Mouse (Mus musculus) MEL (cell line): Measurements from ENCODE around the gene Slc51b. TPM values are rescaled to one million over a fixed set of nuclear protein-coding genes. Genes with fewer than 3 reads are reported as not detected.

ENCODE experiments used
- DNase-seq: peaks from one replicate; pipeline ENCODE4 v3.0.0; 2011; ENCODE audit warnings: low read depth, low spot score
- H3K27ac ChIP-seq: 2 replicates; pipeline ENCODE4 v1.5.1; 2012; ENCODE audit warnings: low read depth, mild to moderate bottlenecking, control low read depth, low read length, moderate library complexity; ENCODE audit not compliant: control insufficient read depth
- H3K27me3 ChIP-seq, 2 experiments: fragments of 150-350 bp in 1 of 2; sonication (generic) in 1 of 2; 2 replicates each; pipeline ENCODE4 v1.6.1; 2012; ENCODE audit warnings: low read length in 2 of 2, mild to moderate bottlenecking in 2 of 2, improper control_type of control experiment in 1 of 2, moderate library complexity in 1 of 2; ENCODE audit not compliant: insufficient read depth in 2 of 2, control insufficient read depth in 1 of 2
- H3K36me3 ChIP-seq, 2 experiments: 2 replicates each; pipeline ENCODE4 v1.6.1; 2012 to 2014; ENCODE audit warnings: low read length in 2 of 2, improper control_type of control experiment in 1 of 2, inconsistent platforms in 1 of 2, mild to moderate bottlenecking in 1 of 2; ENCODE audit not compliant: insufficient read depth in 2 of 2, control insufficient read depth in 1 of 2
- H3K4me1 ChIP-seq, 2 experiments: fragments of 150-350 bp in 1 of 2; sonication (generic) in 1 of 2; 2 replicates each; pipeline ENCODE4 v1.6.1; 2012; ENCODE audit warnings: low read length in 2 of 2, improper control_type of control experiment in 1 of 2, mild to moderate bottlenecking in 1 of 2; ENCODE audit not compliant: insufficient read depth in 2 of 2, control insufficient read depth in 1 of 2
- H3K4me3 ChIP-seq, 2 experiments: fragments of 150-350 bp in 1 of 2; sonication (generic) in 1 of 2; 2 replicates each; pipeline ENCODE4 v1.5.1; 2012; ENCODE audit warnings: low read depth in 2 of 2, low read length in 2 of 2, mild to moderate bottlenecking in 2 of 2, moderate library complexity in 2 of 2, control low read depth in 1 of 2, improper control_type of control experiment in 1 of 2; ENCODE audit not compliant: control insufficient read depth in 1 of 2, insufficient read depth in 1 of 2
- H3K79me2 ChIP-seq: 2 replicates; pipeline ENCODE4 v1.6.1; 2012; ENCODE audit warnings: mild to moderate bottlenecking, low read length, moderate library complexity; ENCODE audit not compliant: control insufficient read depth, poor library complexity, insufficient read depth
- H3K9ac ChIP-seq: 2 replicates; pipeline ENCODE4 v1.6.1; 2012; ENCODE audit warnings: low read depth, mild to moderate bottlenecking, control low read depth, low read length, moderate library complexity; ENCODE audit not compliant: control insufficient read depth, poor library complexity, severe bottlenecking
- H3K9me3 ChIP-seq: fragments of 150-350 bp; sonication (generic); replicated peaks from 2 replicates; pipeline ENCODE4 v1.6.1; 2012; ENCODE audit warnings: mild to moderate bottlenecking, low read length, improper control_type of control experiment, moderate library complexity; ENCODE audit not compliant: insufficient read depth
- CTCF ChIP-seq, 3 experiments: IDR thresholded peaks in 2 of 3; conservative IDR thresholded peaks in 1 of 3; 2 replicates each; pipeline ENCODE4 v1.5.1; 2011 to 2012; ENCODE audit warnings: low read length in 3 of 3, low read depth in 2 of 3, mild to moderate bottlenecking in 2 of 3, improper control_type of control experiment in 1 of 3, inconsistent platforms in 1 of 3, mixed read lengths in 1 of 3, moderate library complexity in 1 of 3; ENCODE audit not compliant: control insufficient read depth in 1 of 3, insufficient read depth in 1 of 3, poor library complexity in 1 of 3, severe bottlenecking in 1 of 3
- E2F4 ChIP-seq: IDR thresholded peaks from 2 replicates; pipeline ENCODE4 v1.6.1; 2011; ENCODE audit warnings: low read depth, low read length, improper control_type of control experiment, borderline replicate concordance
- GABPA ChIP-seq: IDR thresholded peaks from 2 replicates; pipeline ENCODE4 v1.6.1; 2012; ENCODE audit warnings: low read depth, mild to moderate bottlenecking, inconsistent platforms, low read length, improper control_type of control experiment, moderate library complexity
- GATA1 ChIP-seq: IDR thresholded peaks from 2 replicates; pipeline ENCODE4 v1.6.1; 2011; ENCODE audit warnings: low read depth, low read length, improper control_type of control experiment
- HCFC1 ChIP-seq: IDR thresholded peaks from 2 replicates; pipeline ENCODE4 v1.6.1; 2012; ENCODE audit warnings: low read depth, mild to moderate bottlenecking, inconsistent platforms, low read length, improper control_type of control experiment, moderate library complexity
- MAFK ChIP-seq: IDR thresholded peaks from 2 replicates; pipeline ENCODE4 v1.6.1; 2011; ENCODE audit warnings: low read depth, mild to moderate bottlenecking, low read length, improper control_type of control experiment, borderline replicate concordance
- MAX ChIP-seq: IDR thresholded peaks from 2 replicates; pipeline ENCODE4 v1.6.1; 2011; ENCODE audit warnings: low read length, improper control_type of control experiment
- MAZ ChIP-seq: IDR thresholded peaks from 2 replicates; pipeline ENCODE4 v1.6.1; 2012; ENCODE audit warnings: low read depth, mild to moderate bottlenecking, inconsistent platforms, low read length, improper control_type of control experiment
- MEF2A ChIP-seq: IDR thresholded peaks from 2 replicates; pipeline ENCODE4 v1.6.1; 2014; ENCODE audit warnings: low read depth, mild to moderate bottlenecking, inconsistent platforms, low read length, improper control_type of control experiment; ENCODE audit not compliant: poor library complexity, insufficient replicate concordance, severe bottlenecking; ENCODE audit errors: extremely low read depth
- MYB ChIP-seq: IDR thresholded peaks from 2 replicates; pipeline ENCODE4 v1.6.1; 2011; ENCODE audit warnings: mild to moderate bottlenecking, low read depth, low read length, improper control_type of control experiment
- POLR2AphosphoS5 ChIP-seq: IDR thresholded peaks from 2 replicates; pipeline ENCODE4 v1.6.1; 2012; ENCODE audit warnings: low read depth, borderline replicate concordance, mild to moderate bottlenecking, inconsistent platforms, low read length, moderate library complexity, mixed read lengths
- RAD21 ChIP-seq: IDR thresholded peaks from 2 replicates; pipeline ENCODE4 v1.6.1; 2011; ENCODE audit warnings: mild to moderate bottlenecking, low read depth, low read length, improper control_type of control experiment
- RCOR1 ChIP-seq: IDR thresholded peaks from 2 replicates; pipeline ENCODE4 v1.6.1; 2012; ENCODE audit warnings: low read depth, mild to moderate bottlenecking, inconsistent platforms, low read length, improper control_type of control experiment
- SIN3A ChIP-seq: IDR thresholded peaks from 2 replicates; pipeline ENCODE4 v1.6.1; 2012; ENCODE audit warnings: low read length, improper control_type of control experiment, inconsistent platforms
- TBP ChIP-seq: IDR thresholded peaks from 2 replicates; pipeline ENCODE4 v1.8.0; 2011; ENCODE audit warnings: low read depth, low read length, improper control_type of control experiment
- TCF12 ChIP-seq: IDR thresholded peaks from 2 replicates; pipeline ENCODE4 v1.6.1; 2014; ENCODE audit warnings: low read depth, mild to moderate bottlenecking, inconsistent platforms, low read length, improper control_type of control experiment, moderate library complexity
- UBTF ChIP-seq: IDR thresholded peaks from 2 replicates; pipeline ENCODE4 v1.6.1; 2012; ENCODE audit warnings: low read depth, mild to moderate bottlenecking, inconsistent platforms, low read length, improper control_type of control experiment, moderate library complexity, borderline replicate concordance; ENCODE audit not compliant: insufficient read depth
- USF1 ChIP-seq: IDR thresholded peaks from 2 replicates; pipeline ENCODE4 v1.6.1; 2014; ENCODE audit warnings: low read depth, mild to moderate bottlenecking, inconsistent platforms, low read length, improper control_type of control experiment, moderate library complexity
- USF2 ChIP-seq, 2 experiments: IDR thresholded peaks; 2 replicates each; pipeline ENCODE4 v1.6.1; 2011 to 2012; ENCODE audit warnings: improper control_type of control experiment in 2 of 2, low read length in 2 of 2, borderline replicate concordance in 1 of 2, inconsistent platforms in 1 of 2, low read depth in 1 of 2, mild to moderate bottlenecking in 1 of 2; ENCODE audit not compliant: insufficient read depth in 1 of 2
- ZKSCAN1 ChIP-seq: IDR thresholded peaks from 2 replicates; pipeline ENCODE4 v1.6.1; 2012; ENCODE audit warnings: low read depth, mild to moderate bottlenecking, inconsistent platforms, low read length, improper control_type of control experiment, moderate library complexity
- ZNF384 ChIP-seq: IDR thresholded peaks from 2 replicates; pipeline ENCODE4 v1.6.1; 2012; ENCODE audit warnings: low read depth, mild to moderate bottlenecking, inconsistent platforms, low read length, improper control_type of control experiment
- polyA plus RNA-seq, 2 experiments: library from polyadenylated mRNA; stranded (reverse) in 1 of 2; unstranded in 1 of 2; fragments of >175 nt in 1 of 2; fragments of >200 nt in 1 of 2; gene quantifications; 2 replicates each; pipeline versions ENCODE4 v1.2.1 to v1.2.4; 2012; ENCODE audit warnings: low replicate concordance in 2 of 2, low read depth in 1 of 2; ENCODE audit not compliant: insufficient read length in 2 of 2, insufficient read depth in 1 of 2, missing spikeins in 1 of 2
- total RNA-seq: library from RNA; depleted of rRNA; stranded (reverse); fragments of 300-350 nt; gene quantifications from 2 replicates; pipeline ENCODE4 v1.2.3, GENCODE M21; 2012

The Slc51b gene
- total and polyA plus RNA-seq, 3 experiments, result not detected

- Histone ChIP-seq H3K36me3 (no peaks in the 10 kb centered on the region), H3K4me3 (peak within 1 kb of the TSS; percentile 28 to 34; a peak in 3 of 4 replicates), H3K27ac (no peak within 1 kb of the TSS), H3K79me2 (no peaks in the 10 kb centered on the region), H3K9ac (no peak within 1 kb of the TSS), H3K27me3 (0 out of 4 replicates have a peak, but pooled peaks cover 0 to 2% of the 10 kb centered on the region in 2 experiments), H3K4me1 (0 out of 4 replicates have a peak, but pooled peaks cover 0 to 5% of the 10 kb centered on the region in 2 experiments), H3K9me3 (no peaks in the 10 kb centered on the region)
- peak; percentile 55 for DNase-seq
- TF ChIP-seq E2F4, result no peak
- no peak for TF ChIP-seq SIN3A
- no peak for TF ChIP-seq ZKSCAN1
- TF ChIP-seq GABPA, result no peak
- no peak for TF ChIP-seq HCFC1
- no peak for TF ChIP-seq MEF2A
- TF ChIP-seq POLR2AphosphoS5, result no peak
- no peak for TF ChIP-seq USF1
- TF ChIP-seq MAZ, result no peak
- TF ChIP-seq RAD21, result no peak
- no peak for TF ChIP-seq CTCF (IDR thresholded peaks at IDR 0.05 in 2 of 3, conservative IDR thresholded peaks at IDR 0.05 in 1 of 3; ENCODE audit: control insufficient read depth in 1 of 3, insufficient read depth in 1 of 3, low read depth in 2 of 3, low read length in 3 of 3, poor library complexity in 1 of 3, severe bottlenecking in 1 of 3)
- TF ChIP-seq MYB, result no peak
- TF ChIP-seq RCOR1, result no peak
- TF ChIP-seq MAX, result no peak
- TF ChIP-seq TBP, result no peak
- TF ChIP-seq TCF12, result no peak
Measured at GRCm38 (mm10) chr9:65398279-65398678, 24.5 kb downstream of the Slc51b start, which contains the start of gene Rasl12. Gene Rasl12 (plus strand): TSS chr9:65398506.

GRCm38 (mm10) chr9:65394360-65394759 is 28.4 kb downstream of the Slc51b start:
- no peaks in the 10 kb centered on the region for H3K79me2 ChIP-seq
- no peaks in the 10 kb centered on the region for H3K36me3 ChIP-seq
- 0 out of 4 replicates have a peak, but pooled peaks cover 0 to 2% of the 10 kb centered on the region in 2 experiments for H3K27me3 ChIP-seq
- 0 out of 4 replicates have a peak, but pooled peaks cover 0 to 5% of the 10 kb centered on the region in 2 experiments for H3K4me1 ChIP-seq
- H3K27ac ChIP-seq, result no peak overlapping the region
- H3K9me3 ChIP-seq, result no peaks in the 10 kb centered on the region
- H3K9ac ChIP-seq, result no peak overlapping the region
- no peak overlapping the region for H3K4me3 ChIP-seq
- DNase-seq, result no peak
- TF ChIP-seq GATA1 (no peak), USF2 (IDR thresholded peaks at IDR 0.05; ENCODE audit: borderline replicate concordance in 1 of 2, insufficient read depth in 1 of 2, low read depth in 1 of 2, low read length in 2 of 2) (no peak), ZNF384 (no peak), RAD21 (no peak), GABPA (no peak), MAFK (no peak), UBTF (no peak), MYB (no peak), RCOR1 (no peak), E2F4 (no peak)
- TF ChIP-seq, all 39 proteins: peak for 0
